Mouse (Mus musculus) embryonic facial prominence, embryonic 15.5 days (tissue): ENCODE data around the gene Mtcl1. TPM values are rescaled to one million over a fixed set of nuclear protein-coding genes. Genes with fewer than 3 reads are reported as not detected.

ENCODE experiments used
- ATAC-seq: fragments of 200-750 bp; cut with Nextera tagmentation; 2 replicates; pipeline ENCODE4 v1.8.0; 2017; ENCODE audit warnings: low read depth, moderate TSS enrichment; ENCODE audit not compliant: insufficient number of reproducible peaks, low FRiP score, low TSS enrichment
- H3K27ac ChIP-seq: fragments of 300-500 bp; sonication (generic); replicated peaks from 2 replicates; pipeline ENCODE4 v1.5.1; 2015; ENCODE audit warnings: mild to moderate bottlenecking, inconsistent platforms
- H3K27me3 ChIP-seq: fragments of 300-500 bp; sonication (generic); 2 replicates; pipeline ENCODE4 v1.6.1; 2015; ENCODE audit warnings: inconsistent platforms
- H3K36me3 ChIP-seq: fragments of 300-500 bp; sonication (generic); 2 replicates; pipeline ENCODE4 v1.6.1; 2015; ENCODE audit warnings: mild to moderate bottlenecking, inconsistent platforms
- H3K4me1 ChIP-seq: fragments of 300-500 bp; sonication (generic); 2 replicates; pipeline ENCODE4 v1.6.1; 2015; ENCODE audit warnings: inconsistent platforms
- H3K4me2 ChIP-seq: fragments of 300-500 bp; sonication (generic); replicated peaks from 2 replicates; pipeline ENCODE4 v1.6.1; 2015; ENCODE audit warnings: mild to moderate bottlenecking, inconsistent platforms
- H3K4me3 ChIP-seq: fragments of 300-500 bp; sonication (generic); replicated peaks from 2 replicates; pipeline ENCODE4 v1.5.1; 2015; ENCODE audit warnings: mild to moderate bottlenecking, inconsistent platforms
- H3K9ac ChIP-seq: fragments of 300-500 bp; sonication (generic); 2 replicates; pipeline ENCODE4 v1.6.1; 2015; ENCODE audit warnings: inconsistent platforms
- H3K9me3 ChIP-seq: fragments of 300-500 bp; sonication (generic); replicated peaks from 2 replicates; pipeline ENCODE4 v1.6.1; 2016; ENCODE audit warnings: inconsistent platforms
- WGBS: fragments of 180-500 bp; shearing (Covaris S2); methylation state at CpG from one replicate; pipeline ENCODE4 v1.1.7; 2015; 5-methylcytosine and 5-hydroxymethylcytosine counted together
- polyA plus RNA-seq: library from polyadenylated mRNA; unstranded; fragments of >200 nt; fragmentation: Nextera tagmentation; extraction: Ambion mirVana; gene quantifications from 2 replicates; pipeline ENCODE4 v1.2.1, GENCODE M21; 2015

Gene Mtcl1
- polyA plus RNA-seq, 1 experiment from 2014 or later: 5.8 TPM

DNA sequence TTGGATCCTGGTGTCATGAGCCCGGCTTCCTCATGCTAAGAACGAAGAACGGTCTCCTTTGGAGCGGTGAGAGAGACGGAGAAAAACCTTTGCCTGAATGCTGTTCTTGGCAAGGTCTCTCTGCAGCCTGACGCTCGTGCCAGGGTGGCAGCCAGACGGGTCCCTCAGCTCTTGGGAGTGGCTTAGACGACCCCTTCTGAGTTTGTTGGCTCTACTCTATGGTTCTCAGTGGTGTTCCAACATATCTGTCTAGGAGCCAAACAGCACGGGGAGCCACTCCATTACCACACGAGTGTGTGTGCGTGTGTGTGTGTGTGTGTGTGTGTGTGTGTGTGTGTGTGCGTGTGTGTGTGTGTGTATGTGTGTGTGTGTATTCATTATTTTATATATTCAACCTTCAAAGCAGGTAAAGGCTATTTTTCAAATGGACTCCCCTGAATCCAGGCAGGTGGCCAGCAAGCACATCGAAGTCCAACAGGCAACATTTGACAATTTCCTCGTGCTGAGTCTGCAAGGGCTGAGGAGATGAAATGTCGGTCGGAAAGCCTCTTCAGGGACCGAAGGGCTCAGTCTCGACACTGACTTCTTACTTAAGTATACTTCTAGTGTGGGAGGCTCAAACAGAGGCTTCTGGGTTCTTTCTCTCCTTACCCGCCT is 128.7 kb downstream of the Mtcl1 start:
- 74% methylated on average over 20 of the region's 20 CpGs for WGBS
- no peaks in the 10 kb centered on the region for H3K36me3 ChIP-seq
- H3K27me3 ChIP-seq: no peaks in the 10 kb centered on the region
- H3K4me2 ChIP-seq: no peak overlapping the region
- H3K27ac ChIP-seq: no peak overlapping the region
- no peaks in the 10 kb centered on the region for H3K9me3 ChIP-seq
- H3K9ac ChIP-seq: no peak overlapping the region
- H3K4me3 ChIP-seq: no peak overlapping the region
- ATAC-seq: no peak
- peaks cover under 1% of the 10 kb centered on the region; the same call in 1 of the 2 replicates for H3K4me1 ChIP-seq

DNA sequence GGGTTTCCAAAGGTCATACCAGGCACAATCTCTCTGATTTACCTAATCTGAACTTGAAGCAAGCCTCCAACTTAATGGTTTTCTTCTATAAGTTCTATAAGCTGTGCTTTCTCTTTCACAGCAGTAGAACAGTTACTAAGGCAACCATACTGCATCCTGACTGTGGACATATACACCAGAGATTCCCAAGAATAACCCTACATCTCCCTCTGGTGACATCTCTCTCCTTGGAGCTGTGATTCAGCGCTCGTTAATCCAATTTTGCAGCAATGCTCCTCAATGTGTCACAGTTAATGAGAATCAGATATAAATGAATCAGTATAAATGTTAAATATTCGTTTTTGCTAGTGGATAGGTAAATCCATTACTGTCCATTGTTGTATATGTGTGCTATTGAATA is 131.5 kb downstream of the Mtcl1 start:
- H3K9ac ChIP-seq: no peak overlapping the region
- no peaks in the 10 kb centered on the region for H3K27me3 ChIP-seq
- H3K27ac ChIP-seq: no peak overlapping the region
- no peak overlapping the region for H3K4me2 ChIP-seq
- peaks cover 13% of the 10 kb centered on the region for H3K4me1 ChIP-seq
- no peak for ATAC-seq
- H3K9me3 ChIP-seq: no peaks in the 10 kb centered on the region
- no peak overlapping the region for H3K4me3 ChIP-seq
- H3K36me3 ChIP-seq: no peaks in the 10 kb centered on the region
- WGBS: 82% methylated on average over 3 of the region's 3 CpGs

DNA sequence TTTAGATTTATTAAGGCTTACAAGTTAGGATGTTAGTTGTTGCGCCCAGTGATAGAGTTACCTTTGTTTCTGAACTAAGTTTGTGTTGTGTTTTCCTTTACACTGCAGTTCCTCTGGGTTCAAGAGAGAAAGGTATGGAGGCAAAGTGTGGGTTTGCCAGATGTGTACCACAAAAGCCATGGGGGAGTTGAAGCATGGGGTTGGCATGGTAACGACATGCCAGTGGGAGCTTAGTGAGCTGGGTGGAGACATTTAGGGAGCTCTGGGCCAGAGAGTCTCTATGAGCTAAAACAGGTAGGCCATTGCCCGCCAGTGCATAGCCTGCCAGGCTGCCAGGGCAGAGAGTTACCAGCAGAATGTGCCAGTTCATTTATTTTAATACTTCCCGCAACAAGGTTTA is 132.0 kb downstream of the Mtcl1 start:
- Histone ChIP-seq H3K9me3 (no peaks in the 10 kb centered on the region), H3K36me3 (no peaks in the 10 kb centered on the region), H3K4me2 (no peak overlapping the region), H3K27ac (no peak overlapping the region), H3K4me3 (no peak overlapping the region), H3K27me3 (no peaks in the 10 kb centered on the region), H3K4me1 (peaks cover 13% of the 10 kb centered on the region), H3K9ac (no peak overlapping the region)
- ATAC-seq: no peak
- WGBS: 86% methylated on average over 4 of the region's 4 CpGs

DNA sequence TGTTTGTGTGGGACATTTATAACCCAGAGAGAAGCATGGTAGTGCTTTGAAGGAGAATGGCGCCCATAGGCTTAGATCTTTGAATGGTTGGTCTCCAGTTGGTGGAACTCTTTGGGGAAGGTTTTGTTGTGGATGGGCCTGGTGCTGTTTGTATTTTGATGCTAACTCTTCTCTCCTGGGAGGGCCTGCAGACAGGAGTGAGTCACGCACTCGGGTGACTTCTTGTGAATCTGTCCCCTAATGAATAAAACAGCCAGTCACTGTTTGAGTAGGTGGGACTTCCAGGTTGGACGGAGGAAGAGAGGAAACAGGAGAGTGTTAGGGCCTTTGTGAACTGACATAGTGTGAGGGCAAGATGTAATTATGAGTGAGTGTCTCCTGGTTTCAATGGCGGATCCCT is 132.4 kb downstream of the Mtcl1 start:
- Histone ChIP-seq H3K9me3 (no peaks in the 10 kb centered on the region), H3K36me3 (no peaks in the 10 kb centered on the region), H3K4me1 (peaks cover 13% of the 10 kb centered on the region), H3K27me3 (no peaks in the 10 kb centered on the region), H3K9ac (no peak overlapping the region), H3K4me3 (no peak overlapping the region), H3K4me2 (no peak overlapping the region), H3K27ac (no peak overlapping the region)
- WGBS: 87% methylated on average over 5 of the region's 5 CpGs
- ATAC-seq: no peak

DNA sequence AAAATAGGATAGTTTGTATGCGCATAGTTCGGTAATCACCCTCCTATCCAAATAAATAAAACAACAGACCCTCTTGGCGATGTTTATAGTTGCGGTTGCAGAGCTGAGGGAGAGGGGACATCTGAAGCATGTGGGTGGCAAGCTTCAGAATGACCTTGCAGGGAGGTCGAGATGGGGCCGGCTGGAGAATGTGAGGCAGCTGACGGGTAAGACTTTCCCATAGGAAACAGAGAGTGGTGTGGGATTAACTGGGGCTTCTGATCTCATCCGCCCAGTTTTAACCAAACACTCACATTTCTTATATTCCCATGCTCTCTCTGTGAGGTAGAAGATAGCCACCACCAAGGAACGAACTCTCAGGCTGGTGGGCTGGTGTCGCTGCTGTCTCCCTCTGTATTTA is 134.1 kb downstream of the Mtcl1 start:
- no peaks in the 10 kb centered on the region for H3K36me3 ChIP-seq
- WGBS: 15% methylated on average over 10 of the region's 10 CpGs

DNA sequence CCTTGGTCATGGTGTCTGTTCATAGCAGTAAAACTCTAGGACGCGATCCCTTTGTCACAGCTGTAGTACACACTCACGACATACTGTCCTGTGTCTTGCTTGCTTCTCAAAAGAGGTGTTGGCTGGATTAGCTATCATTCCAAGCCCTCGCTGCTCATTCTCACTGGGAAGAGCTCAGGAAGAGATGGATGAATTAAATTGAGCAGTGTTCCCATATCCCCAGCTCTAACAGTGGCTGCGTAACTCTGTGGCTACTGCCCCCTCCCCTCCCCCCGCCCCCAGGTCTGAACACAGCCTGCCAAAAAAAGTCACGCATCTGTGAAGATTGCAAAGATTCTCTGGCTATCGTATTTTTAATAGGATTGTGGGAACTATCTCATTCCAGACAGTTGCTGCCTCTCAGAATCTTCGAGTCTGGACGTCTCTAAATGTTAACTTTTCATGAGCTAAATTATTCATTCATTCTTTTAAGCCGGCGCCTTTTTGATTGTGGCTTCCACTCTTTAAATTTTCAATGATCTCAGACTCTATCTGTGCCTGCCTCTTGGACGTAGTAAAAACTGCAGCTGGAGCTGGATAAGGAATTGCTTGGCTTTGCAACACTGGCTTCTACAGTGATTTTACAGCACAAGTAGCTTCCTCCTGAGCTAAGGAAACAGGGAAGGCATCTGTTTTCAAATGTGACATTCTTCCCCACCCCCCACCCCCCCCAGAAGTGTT is 134.8 kb downstream of the Mtcl1 start:
- no peaks in the 10 kb centered on the region for H3K9me3 ChIP-seq
- H3K4me1 ChIP-seq: peaks cover 13% of the 10 kb centered on the region
- ATAC-seq: no peak
- H3K27me3 ChIP-seq: no peaks in the 10 kb centered on the region
- H3K4me3 ChIP-seq: no peak overlapping the region
- H3K9ac ChIP-seq: no peak overlapping the region
- no peak overlapping the region; the same call in 1 of the 2 replicates for H3K27ac ChIP-seq
- H3K4me2 ChIP-seq: peak overlapping the region; percentile 33
- H3K36me3 ChIP-seq: no peaks in the 10 kb centered on the region
- 37% methylated on average over 13 of the region's 13 CpGs for WGBS

More for the DNA sequence above, 134.1 kb downstream of the Mtcl1 start:
- ATAC-seq: no peak
- Histone ChIP-seq H3K9me3 (no peaks in the 10 kb centered on the region), H3K27ac (no peak overlapping the region), H3K4me2 (peak overlapping the region; percentile 33), H3K4me3 (no peak overlapping the region), H3K4me1 (peaks cover 13% of the 10 kb centered on the region), H3K9ac (no peak overlapping the region), H3K27me3 (no peaks in the 10 kb centered on the region)

DNA sequence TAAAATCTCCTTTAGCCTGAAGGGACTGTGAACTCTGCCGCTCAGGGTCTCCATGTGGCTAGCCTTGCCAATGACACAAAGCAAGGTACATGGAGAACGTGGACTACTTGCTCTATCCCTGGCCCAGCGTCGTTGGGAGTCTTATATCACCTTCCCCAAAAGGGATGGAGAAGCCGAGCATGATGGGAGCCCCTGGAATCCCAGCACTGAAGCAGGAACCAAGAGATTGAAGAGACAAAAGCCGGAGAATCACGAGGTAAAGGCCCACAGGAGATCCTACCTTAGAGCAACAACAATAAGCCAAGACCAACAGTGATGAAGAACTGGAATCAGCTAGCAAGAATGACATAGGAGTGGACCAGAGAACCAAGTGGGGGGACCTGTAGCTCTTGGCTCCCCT is 147.6 kb downstream of the Mtcl1 start:
- H3K27me3 ChIP-seq: no peaks in the 10 kb centered on the region
- ATAC-seq: no peak
- H3K9me3 ChIP-seq: no peaks in the 10 kb centered on the region
- WGBS: 87% methylated on average over 7 of the region's 7 CpGs
- H3K36me3 ChIP-seq: no peaks in the 10 kb centered on the region
- H3K9ac ChIP-seq: no peak overlapping the region
- H3K4me2 ChIP-seq: no peak overlapping the region
- H3K27ac ChIP-seq: no peak overlapping the region
- no peaks in the 10 kb centered on the region for H3K4me1 ChIP-seq
- H3K4me3 ChIP-seq: no peak overlapping the region

DNA sequence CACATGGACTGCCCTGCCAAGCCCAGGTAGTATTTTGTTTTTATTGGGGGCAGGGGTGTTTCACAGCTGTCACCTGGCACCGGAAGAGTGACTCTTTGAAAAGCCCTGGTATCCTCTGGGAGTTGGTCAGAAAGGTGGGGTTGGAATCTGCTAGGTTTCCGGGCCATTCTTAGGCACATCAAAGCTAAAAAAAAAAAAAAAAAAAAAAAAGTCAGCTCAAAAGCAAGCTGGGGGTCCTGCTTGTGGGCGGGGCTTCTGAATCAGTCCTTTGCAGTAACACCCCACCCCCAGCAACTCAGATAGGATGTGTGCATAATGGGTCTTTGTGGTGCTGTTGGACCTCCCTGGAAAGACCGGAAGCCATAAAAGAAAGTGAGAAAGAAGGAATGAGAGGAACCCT is 148.3 kb downstream of the Mtcl1 start:
- Histone ChIP-seq H3K4me2 (no peak overlapping the region), H3K27ac (no peak overlapping the region), H3K4me1 (no peaks in the 10 kb centered on the region), H3K36me3 (no peaks in the 10 kb centered on the region), H3K9me3 (no peaks in the 10 kb centered on the region), H3K27me3 (no peaks in the 10 kb centered on the region), H3K4me3 (no peak overlapping the region), H3K9ac (no peak overlapping the region)
- no peak for ATAC-seq
- 63% methylated on average over 4 of the region's 4 CpGs for WGBS

DNA sequence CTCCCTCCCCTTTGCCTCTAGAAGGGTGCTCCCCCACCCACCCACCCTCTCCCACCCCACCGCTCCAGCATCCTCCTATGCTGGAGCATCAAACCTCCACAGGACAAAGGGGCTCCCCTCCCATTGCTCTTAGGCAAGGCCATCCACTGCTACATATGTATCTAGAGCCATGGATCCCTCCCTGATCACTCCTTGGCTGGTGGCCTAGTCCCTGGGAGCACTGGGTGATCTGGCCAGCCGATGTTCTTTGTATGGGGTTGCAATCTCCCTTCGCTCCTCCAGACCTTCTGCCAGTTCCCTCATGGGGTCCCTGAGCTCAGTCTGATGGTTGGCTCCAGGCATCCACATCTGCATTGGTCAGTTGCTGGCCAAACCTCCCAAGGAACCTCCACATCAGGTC is 151.8 kb downstream of the Mtcl1 start:
- H3K4me1 ChIP-seq: no peaks in the 10 kb centered on the region
- WGBS: 93% methylated on average over 3 of the region's 3 CpGs

DNA sequence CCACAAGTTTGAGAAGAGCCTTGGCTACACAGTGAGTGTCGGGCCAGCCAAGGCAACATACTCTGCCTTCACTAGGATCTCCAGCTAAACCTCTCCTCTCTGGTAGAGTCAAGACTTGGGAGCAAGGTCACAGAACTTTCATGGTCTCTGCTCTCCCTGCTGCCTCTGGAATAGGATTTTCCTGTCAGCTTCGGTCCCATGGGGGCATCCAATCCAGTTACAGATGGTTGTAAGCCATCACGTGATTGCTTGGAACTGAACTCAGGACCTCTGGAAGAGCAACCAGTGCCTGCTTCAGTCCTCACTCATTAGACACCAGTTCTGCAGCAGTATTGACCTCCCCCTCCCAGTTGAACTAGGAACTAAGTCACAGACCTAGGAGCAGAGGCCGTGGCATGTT is 156.0 kb downstream of the Mtcl1 start:
- Histone ChIP-seq H3K4me1 (no peaks in the 10 kb centered on the region), H3K9ac (no peak overlapping the region), H3K4me3 (no peak overlapping the region), H3K27ac (no peak overlapping the region), H3K9me3 (no peaks in the 10 kb centered on the region), H3K36me3 (no peaks in the 10 kb centered on the region), H3K4me2 (no peak overlapping the region), H3K27me3 (no peaks in the 10 kb centered on the region)
- ATAC-seq: no peak
- WGBS: 83% methylated on average over 4 of the region's 4 CpGs

More for the DNA sequence above, 151.8 kb downstream of the Mtcl1 start:
- Histone ChIP-seq H3K27me3 (no peaks in the 10 kb centered on the region), H3K9ac (no peak overlapping the region), H3K9me3 (no peaks in the 10 kb centered on the region), H3K36me3 (no peaks in the 10 kb centered on the region), H3K4me3 (no peak overlapping the region), H3K4me2 (no peak overlapping the region), H3K27ac (no peak overlapping the region)
- ATAC-seq: no peak

DNA sequence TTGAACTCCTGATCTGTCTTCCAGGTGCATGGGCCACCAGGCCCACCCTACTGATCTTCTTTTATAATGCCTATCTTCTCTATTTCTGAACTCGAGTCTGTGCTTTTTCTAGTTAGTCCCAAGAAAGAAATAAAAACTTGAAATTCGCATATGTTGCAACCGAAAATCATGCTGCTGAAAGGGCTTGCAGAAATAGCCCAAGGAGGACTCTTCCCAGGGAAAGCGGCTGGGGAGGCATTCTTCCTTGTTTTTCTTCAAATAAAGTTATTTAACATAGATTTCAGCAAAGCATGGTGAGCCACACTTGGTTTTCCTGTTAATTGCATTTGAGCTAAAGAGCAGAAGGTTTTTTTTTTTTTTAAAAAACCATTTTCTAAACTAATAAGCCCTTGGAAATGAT is 159.7 kb downstream of the Mtcl1 start:
- Histone ChIP-seq H3K36me3 (no peaks in the 10 kb centered on the region), H3K4me3 (no peak overlapping the region), H3K4me2 (no peak overlapping the region), H3K4me1 (no peaks in the 10 kb centered on the region), H3K27me3 (no peaks in the 10 kb centered on the region), H3K9me3 (no peaks in the 10 kb centered on the region), H3K27ac (no peak overlapping the region), H3K9ac (no peak overlapping the region)
- WGBS: 85% methylated on average over 4 of the region's 4 CpGs
- ATAC-seq: no peak
